Mouse (Mus musculus): Measurements from ENCODE around the gene Ssh1.

DNA sequence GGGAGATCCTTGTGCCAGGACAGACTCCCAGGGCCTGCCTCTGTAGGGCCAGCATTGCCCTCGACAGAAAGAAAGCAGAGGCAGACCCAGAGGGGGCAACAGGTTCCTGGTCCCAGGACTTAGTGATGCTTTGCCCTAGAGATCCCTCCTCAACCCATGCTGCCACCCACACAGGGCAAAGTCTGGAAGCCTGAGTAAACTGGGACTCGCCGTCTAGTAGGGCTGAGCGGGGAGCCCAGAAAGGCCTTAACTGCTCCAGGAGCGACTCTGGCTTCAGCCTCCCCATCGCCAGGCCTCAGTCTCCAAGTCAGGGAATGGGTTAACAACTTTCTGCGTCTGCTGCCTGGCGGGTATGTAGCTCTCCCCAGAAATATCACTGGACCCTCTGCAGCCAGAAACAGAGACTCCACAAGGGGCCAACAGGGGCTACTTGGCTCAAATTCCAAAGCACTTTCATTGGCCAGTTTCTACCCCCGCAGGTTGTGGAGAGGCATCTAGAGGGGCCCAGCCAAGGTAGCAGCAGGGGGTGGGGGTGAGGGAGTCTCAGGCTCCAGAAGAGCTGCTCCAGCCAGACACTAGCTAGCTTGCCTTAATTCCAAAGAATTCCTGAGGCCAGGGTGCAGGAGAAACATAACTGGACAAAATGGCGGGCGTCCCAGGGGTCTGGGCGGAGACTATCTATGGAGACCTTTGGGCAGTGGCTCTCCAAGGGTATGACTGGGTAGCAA lies 33.7 kb upstream of the Ssh1 start:
- TF ChIP-seq CTCF (IDR thresholded peaks at IDR 0.05; ENCODE audit: control insufficient read depth, insufficient read depth, insufficient read length) (no peak), MYOD1 (IDR thresholded peaks at IDR 0.05; ENCODE audit: control insufficient read depth, insufficient read length, low read depth) (no peak), MYOG (IDR thresholded peaks at IDR 0.05; ENCODE audit: control insufficient read depth, extremely low read depth, insufficient read length) (no peak), MAX (IDR thresholded peaks at IDR 0.05) (no peak), CEBPB (IDR thresholded peaks at IDR 0.05; ENCODE audit: low read depth) (no peak), FOSL1 (IDR thresholded peaks at IDR 0.05; ENCODE audit: insufficient read depth, low read length, poor library complexity, severe bottlenecking) (no peak), USF1 (IDR thresholded peaks at IDR 0.05; ENCODE audit: low read depth) (no peak)

Measured in C2C12 (cell line).